Mouse (Mus musculus) lung, postnatal 0 days (tissue): ENCODE results near the gene Ccdc47.

ENCODE experiments used
- CTCF ChIP-seq: IDR thresholded peaks from 2 replicates; pipeline ENCODE4 v1.5.1; 2016; ENCODE audit warnings: antibody characterized with exemption, mild to moderate bottlenecking
- EP300 ChIP-seq: IDR thresholded peaks from 2 replicates; pipeline ENCODE4 v1.6.1; 2016; ENCODE audit warnings: antibody characterized with exemption, mild to moderate bottlenecking, control low read depth

DNA sequence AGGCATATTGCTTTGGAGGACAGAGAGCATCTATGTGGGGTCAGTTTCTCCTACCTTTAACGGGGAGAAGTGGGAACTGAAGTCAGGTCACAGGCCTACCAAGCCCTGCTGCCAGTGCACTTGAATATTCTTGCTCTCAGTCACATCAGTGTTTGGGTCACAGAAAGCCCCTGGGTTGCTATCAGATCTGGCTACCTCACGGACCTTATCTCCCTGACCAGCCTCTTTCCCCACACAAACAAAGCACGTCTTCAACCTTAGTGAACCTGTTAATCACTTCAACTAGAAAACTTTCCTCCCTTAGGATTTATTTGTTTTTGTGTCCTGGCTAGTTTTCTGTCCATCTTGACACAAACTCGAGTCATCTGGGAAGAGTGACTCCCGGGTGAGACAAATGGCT lies 39.8 kb downstream of the Ccdc47 start:
- TF ChIP-seq CTCF (no peak), EP300 (no peak)
